Comparison of ENCODE assay signal across 23 mouse cellular contexts in genomic region chr19:60030212-60030788, GRCm38 (mm10).
DNase-seq lines count a peak whose midpoint lies in the region; ATAC-seq and TF ChIP-seq lines count a peak whose summit lies in the region.
"Had no signal": no experiment of that assay in that cellular context is flagged by ENCODE, and none has a peak within 500 bp of the region (broad histone marks: within the 10 kb centered on the region; RNA-seq: fewer than 3 reads in every experiment).

No protein-coding gene starts in this region.

- intact Hi-C loops in heart, postnatal 14 days (cut with DNase I): no loop called here

- no peak for ATAC-seq in heart, embryonic 12.5 days (ENCODE audit: insufficient number of reproducible peaks, low FRiP score)
- ATAC-seq in kidney, embryonic 15.5 days (replicated peaks; ENCODE audit: low FRiP score): peak; percentile 92
- ATAC-seq in Patski: peak; percentile 89
- no peak for ATAC-seq in hindbrain, postnatal 0 days
- ATAC-seq: forebrain, embryonic 15.5 days; intestine, embryonic 15.5 days; midbrain, embryonic 16.5 days had no signal

- in situ Hi-C loops in Patski (cut with MboI; ENCODE audit: low pct_unique_long_range_greater_than_20kb): loop anchor here (10.0 kb wide), 1 partner anchor 615 kb away; no protein-coding TSS in a partner anchor

- H3K9ac ChIP-seq in heart, embryonic 12.5 days: no peak overlapping the region
- no peak overlapping the region for H3K9ac ChIP-seq in kidney, embryonic 15.5 days
- no peak overlapping the region for H3K9ac ChIP-seq in hindbrain, postnatal 0 days (replicated peaks; ENCODE audit: low read length)
- H3K9ac ChIP-seq: forebrain, embryonic 15.5 days; intestine, embryonic 15.5 days had no signal

- H3K9me3 ChIP-seq in heart, embryonic 12.5 days (replicated peaks): no peaks in the 10 kb centered on the region
- H3K9me3 ChIP-seq in kidney, embryonic 15.5 days (replicated peaks): no peaks in the 10 kb centered on the region
- H3K9me3 ChIP-seq in hindbrain, postnatal 0 days (ENCODE audit: low read length): no peaks in the 10 kb centered on the region
- H3K9me3 ChIP-seq: forebrain, embryonic 15.5 days; intestine, embryonic 15.5 days; limb, embryonic 10.5 days; megakaryocyte, embryonic 14.5 days had no signal

- 42% methylated on average over 3 of the region's 3 CpGs for WGBS in heart, embryonic 12.5 days
- WGBS in kidney, embryonic 15.5 days: 14% methylated on average over 3 of the region's 3 CpGs
- WGBS in hindbrain, postnatal 0 days: 59% methylated on average over 3 of the region's 3 CpGs

- CTCF ChIA-PET in Patski (lab: Charles Lee): no interaction called here

- no peak overlapping the region for H3K27ac ChIP-seq in heart, embryonic 12.5 days (ENCODE audit: poor library complexity, severe bottlenecking)
- peak overlapping the region; percentile 81 for H3K27ac ChIP-seq in kidney, embryonic 15.5 days
- no peak overlapping the region for H3K27ac ChIP-seq in hindbrain, postnatal 0 days
- H3K27ac ChIP-seq: forebrain, embryonic 15.5 days; intestine, embryonic 15.5 days; limb, embryonic 10.5 days had no signal

- no peaks in the 10 kb centered on the region for H3K36me3 ChIP-seq in heart, embryonic 12.5 days
- H3K36me3 ChIP-seq in kidney, embryonic 15.5 days: no peaks in the 10 kb centered on the region
- no peaks in the 10 kb centered on the region for H3K36me3 ChIP-seq in hindbrain, postnatal 0 days (ENCODE audit: insufficient read depth, low read length)
- H3K36me3 ChIP-seq: forebrain, embryonic 15.5 days; intestine, embryonic 15.5 days; limb, embryonic 10.5 days had no signal

- H3K4me2 ChIP-seq in heart, embryonic 12.5 days: no peak overlapping the region
- no peak overlapping the region for H3K4me2 ChIP-seq in kidney, embryonic 15.5 days
- no peak overlapping the region for H3K4me2 ChIP-seq in hindbrain, postnatal 0 days (ENCODE audit: low read depth, low read length)
- H3K4me2 ChIP-seq: forebrain, embryonic 15.5 days; intestine, embryonic 15.5 days; liver, embryonic 11.5 days had no signal

- no peaks in the 10 kb centered on the region for H3K27me3 ChIP-seq in heart, embryonic 12.5 days (replicated peaks)
- H3K27me3 ChIP-seq in kidney, embryonic 15.5 days: no peaks in the 10 kb centered on the region
- no peaks in the 10 kb centered on the region for H3K27me3 ChIP-seq in Patski
- H3K27me3 ChIP-seq in hindbrain, postnatal 0 days (ENCODE audit: insufficient read depth, low read length): no peaks in the 10 kb centered on the region
- H3K27me3 ChIP-seq: CH12.LX; forebrain, embryonic 15.5 days; intestine, embryonic 15.5 days; megakaryocyte, embryonic 14.5 days had no signal

- POLR2A ChIA-PET in Patski (lab: Charles Lee): interaction anchor here (0.6 to 0.7 kb wide), 2 partner anchors 17 to 248 kb away, joined by 3 to 4 read pairs; no protein-coding TSS in a partner anchor

- 0 out of 2 replicates have a peak, but pooled peaks cover 10% of the 10 kb centered on the region for H3K4me1 ChIP-seq in heart, embryonic 12.5 days (replicated peaks)
- peaks cover 21% of the 10 kb centered on the region for H3K4me1 ChIP-seq in kidney, embryonic 15.5 days
- H3K4me1 ChIP-seq in hindbrain, postnatal 0 days (ENCODE audit: insufficient read depth, low read length): no peaks in the 10 kb centered on the region
- H3K4me1 ChIP-seq: forebrain, embryonic 15.5 days; intestine, embryonic 15.5 days; megakaryocyte, embryonic 14.5 days had no signal

- no peak for TF ChIP-seq CTCF in Patski (IDR thresholded peaks at IDR 0.05)
- TF ChIP-seq CTCF in hindbrain, postnatal 0 days (IDR thresholded peaks at IDR 0.05; ENCODE audit: low read depth): no peak

- no peak overlapping the region for H3K4me3 ChIP-seq in heart, embryonic 12.5 days
- no peak overlapping the region for H3K4me3 ChIP-seq in kidney, embryonic 15.5 days (replicated peaks)
- H3K4me3 ChIP-seq in hindbrain, postnatal 0 days (ENCODE audit: low read length): no peak overlapping the region
- H3K4me3 ChIP-seq: forebrain, embryonic 15.5 days; intestine, embryonic 15.5 days; limb, embryonic 10.5 days; megakaryocyte, embryonic 14.5 days had no signal

- DNase-seq in heart, postnatal 14 days: peak; percentile 2 to 6
- DNase-seq in kidney, postnatal 10 days: no peak
- DNase-seq in Patski (ENCODE audit: low read depth, low spot score): peak; percentile 77
- peak; percentile 30 for DNase-seq in hindbrain, postnatal 0 days (ENCODE audit: low spot score)
- no peak for DNase-seq in thymus, postnatal 4 days
- DNase-seq: adrenal gland, postnatal 25 days; cerebellum, adult 18-20 months; cerebellum, postnatal 25 days; embryo, embryonic 11 days; gastrocnemius, postnatal 14 days; lung, adult 18-20 months; lung, postnatal 14 days; right cerebral cortex, adult 18-20 months; thymus, postnatal 36 days had no signal

Comparison
In these comparisons a context has a peak if more than half of its experiments do, and no peak if none do; other contexts are left out.
1. DNase-seq: peak in heart, postnatal 14 days (2 of 2), Patski (single experiment) and hindbrain, postnatal 0 days (single experiment); none in kidney, postnatal 10 days (single experiment) and thymus, postnatal 4 days (single experiment).
2. ATAC-seq: peak in kidney, embryonic 15.5 days (single experiment) and Patski (single experiment); none in heart, embryonic 12.5 days (single experiment) and hindbrain, postnatal 0 days (single experiment).